Mouse (Mus musculus) cerebellum, adult 2 months (tissue): Measurements from ENCODE around the gene Cysltr2.

Source experiments
- CTCF ChIP-seq: fragments of 200-500 bp; IDR thresholded peaks from 2 replicates; pipeline ENCODE4 v1.5.1; 2011; ENCODE audit warnings: low read depth, mild to moderate bottlenecking, control low read depth, low read length, moderate library complexity, borderline replicate concordance; ENCODE audit not compliant: insufficient read depth
- POLR2A ChIP-seq: fragments of 200-500 bp; IDR thresholded peaks from 2 replicates; pipeline ENCODE4 v1.6.1; 2011; ENCODE audit warnings: low read length, control low read depth, borderline replicate concordance; ENCODE audit not compliant: insufficient read depth

DNA sequence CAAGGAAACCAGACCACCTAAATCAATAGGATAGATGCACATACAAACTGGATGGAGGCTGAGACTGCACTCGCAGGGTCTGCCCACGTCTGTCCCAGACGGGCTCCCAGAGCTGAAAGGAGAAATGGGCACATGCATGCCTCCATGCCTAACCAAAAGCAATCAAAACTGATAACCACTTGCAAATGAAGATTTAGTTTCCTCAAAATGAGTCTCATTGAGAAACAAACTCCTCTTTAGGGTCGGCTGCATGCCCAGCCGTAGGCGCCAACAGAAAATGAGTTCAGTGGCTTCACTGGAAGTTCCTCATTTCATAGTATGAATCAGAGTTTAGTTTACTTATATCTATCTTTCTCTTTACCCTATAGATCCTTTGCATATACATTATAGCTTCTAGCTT is 7.9 kb upstream of the Cysltr2 start:
- TF ChIP-seq POLR2A (no peak), CTCF (no peak)
